Mouse (Mus musculus) adrenal gland, adult 18-20 months (tissue): ENCODE results near the gene Hopx. TPM values are rescaled to one million over a fixed set of nuclear protein-coding genes. Genes with fewer than 3 reads are reported as not detected.
"Not testable (repeated sequence)": the region's sequence is repeated elsewhere in the genome, so short reads cannot be mapped to it uniquely, and the experiment has no call there.

Experiments used
- DNase-seq, 2 experiments: peaks; one replicate each; pipeline ENCODE4 v3.0.0; 2021 to 2022; ENCODE audit warnings: low spot score in 2 of 2
- total RNA-seq, 2 experiments: library from RNA; stranded (reverse); gene quantifications; 1 replicate in 1 of 2; 2 replicates in 1 of 2; pipeline ENCODE4 v1.2.3; 2021

Gene Hopx
- total RNA-seq, 2 experiments from 2014 or later = 2.4 to 3.3 TPM

DNA sequence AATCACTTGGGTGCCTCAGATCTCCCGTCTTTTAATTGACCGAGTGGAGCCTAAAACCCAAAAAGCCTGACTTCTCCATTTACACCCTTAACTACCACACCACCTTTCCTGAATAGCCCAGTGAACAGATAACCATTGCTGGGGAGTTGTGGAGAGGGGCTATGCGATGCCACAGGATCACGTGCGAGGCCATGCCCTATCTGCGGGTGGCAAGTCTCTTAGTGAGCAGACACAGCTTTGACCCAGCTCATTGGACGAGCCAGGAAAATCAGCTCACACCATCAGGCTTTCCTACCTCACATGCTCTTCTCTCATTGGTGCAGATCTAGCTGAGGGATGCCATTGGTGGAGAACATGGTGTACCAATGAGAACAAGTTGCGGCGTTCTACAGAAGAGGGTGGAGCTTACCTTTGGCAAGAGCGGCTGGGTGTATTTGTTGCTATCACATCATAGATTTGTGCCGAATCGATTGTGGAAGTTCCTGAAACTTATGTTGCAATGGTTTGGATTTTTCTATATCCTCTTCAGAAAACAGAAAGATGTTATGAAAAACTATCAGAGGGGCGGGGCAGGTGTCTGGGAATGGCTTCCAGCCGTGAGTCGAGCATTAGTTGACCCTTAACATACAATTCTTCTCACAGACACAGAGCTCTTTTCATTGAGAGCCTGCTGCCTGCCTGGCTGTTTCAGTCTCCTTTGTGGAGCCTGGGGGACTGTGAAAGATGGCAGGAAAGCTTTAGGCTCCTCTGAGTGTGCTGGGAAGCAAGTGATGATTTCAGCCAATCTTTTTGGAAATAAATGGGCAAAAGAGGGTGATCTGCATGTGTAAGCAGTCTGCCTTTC, 12.2 kb downstream of the Hopx start:
- no peak for DNase-seq

DNA sequence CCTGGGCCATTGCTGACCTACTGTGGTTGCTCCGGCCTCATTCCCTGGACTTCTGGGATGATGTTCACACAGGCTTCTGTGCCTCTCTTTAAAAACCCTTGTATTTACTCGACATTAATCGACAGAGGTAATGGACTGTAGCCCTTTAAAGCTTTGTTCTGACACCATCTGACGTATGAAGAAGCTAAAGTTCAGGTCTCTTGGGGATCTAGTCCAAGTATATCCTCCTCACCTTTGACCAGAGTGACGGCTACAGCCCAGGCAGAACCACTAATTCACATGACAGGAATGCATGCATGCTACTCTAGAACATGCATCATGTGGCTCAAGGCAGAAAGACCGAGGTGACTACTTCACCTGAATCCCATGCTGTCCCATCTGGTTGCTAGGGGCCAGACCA, 14.2 kb downstream of the Hopx start:
- DNase-seq = no peak

DNA sequence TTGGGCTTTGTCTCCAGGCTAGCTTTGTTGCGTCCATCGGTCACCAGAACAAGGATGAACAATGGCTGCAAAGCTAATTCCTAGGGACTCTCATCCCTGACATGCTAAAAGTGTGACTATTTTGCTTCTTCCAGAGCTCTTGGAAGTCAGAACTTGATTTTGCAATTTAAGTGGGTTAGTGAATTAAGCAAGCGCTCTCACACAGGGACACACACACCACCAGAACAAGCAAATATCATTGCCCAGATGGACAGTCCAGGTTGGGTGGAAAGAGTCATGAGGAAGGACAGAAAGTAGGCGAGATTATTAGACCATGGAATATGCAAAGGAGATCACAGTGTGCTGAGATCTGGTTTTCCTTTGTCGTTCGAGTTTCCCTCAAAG, 14.9 kb downstream of the Hopx start:
- no peak for DNase-seq

DNA sequence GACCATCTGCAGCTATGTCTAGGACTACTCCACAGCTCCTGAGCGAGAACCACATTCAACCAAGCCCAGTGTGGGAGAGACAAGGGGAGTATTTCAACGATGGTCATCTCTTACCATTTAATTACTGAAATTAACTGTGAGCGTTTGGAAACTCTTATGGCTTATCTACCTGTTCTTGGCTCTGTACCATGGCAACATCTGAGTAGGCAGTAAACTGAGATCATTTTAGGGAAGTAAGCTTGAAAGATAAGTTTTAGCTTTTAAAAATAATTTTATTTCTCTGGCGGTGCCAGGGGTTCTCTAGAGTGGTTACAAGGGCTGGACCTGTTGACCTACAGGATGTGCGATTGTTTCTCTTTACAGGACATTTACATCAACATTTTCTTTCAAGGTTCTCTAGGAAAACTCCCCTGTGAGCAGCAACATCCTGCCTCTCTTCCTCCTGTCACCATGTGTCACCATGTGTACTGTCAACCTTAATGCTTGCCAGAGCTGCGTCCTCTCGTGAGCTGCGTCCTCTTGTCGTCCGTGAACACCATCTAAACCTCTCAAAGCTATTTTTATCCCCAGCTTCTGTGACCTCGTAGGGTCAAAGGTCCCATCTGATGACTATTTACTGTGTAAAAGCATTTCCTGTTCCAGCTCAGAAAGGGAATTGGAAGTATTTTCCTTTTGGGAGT, 15.5 kb downstream of the Hopx start:
- DNase-seq = no peak

DNA sequence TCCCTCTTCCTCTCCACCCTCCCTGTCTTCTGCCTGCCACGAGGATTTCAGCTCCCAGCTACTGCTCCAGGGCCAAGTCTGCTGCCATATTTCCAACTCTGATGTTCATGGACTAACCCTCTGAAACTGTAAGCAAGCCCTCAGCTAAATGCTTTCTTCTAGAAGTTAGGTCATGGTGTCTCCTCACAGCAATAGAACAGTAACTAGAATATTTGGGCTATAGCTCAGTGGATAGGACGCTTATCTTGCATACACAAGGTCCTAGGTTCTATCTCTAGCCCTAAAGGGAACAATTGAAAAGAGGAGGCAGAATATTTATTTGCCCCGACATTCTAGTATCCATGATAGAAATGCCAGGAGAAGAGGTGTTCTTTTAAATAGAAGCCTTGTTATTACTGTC, 16.0 kb downstream of the Hopx start:
- DNase-seq = no peak

DNA sequence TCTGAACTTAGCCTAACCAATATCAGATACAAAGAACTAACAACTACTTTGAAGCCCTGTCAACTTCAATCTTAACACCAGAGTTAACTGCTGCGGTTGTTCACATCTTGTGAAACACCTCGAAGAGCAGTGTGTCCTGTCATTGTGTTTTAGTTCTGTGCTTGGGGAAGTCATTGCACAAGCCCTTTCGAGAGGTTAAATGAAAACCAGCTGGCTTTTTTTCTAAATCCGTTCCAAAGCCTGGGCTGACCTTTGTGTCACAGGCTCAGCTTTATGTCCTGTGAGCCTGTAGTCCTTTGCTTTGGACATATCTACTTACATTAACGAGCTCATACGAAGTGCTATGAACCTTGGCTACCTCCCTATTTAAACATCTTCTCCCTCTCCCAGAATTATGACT, 17.2 kb downstream of the Hopx start:
- DNase-seq = no peak

DNA sequence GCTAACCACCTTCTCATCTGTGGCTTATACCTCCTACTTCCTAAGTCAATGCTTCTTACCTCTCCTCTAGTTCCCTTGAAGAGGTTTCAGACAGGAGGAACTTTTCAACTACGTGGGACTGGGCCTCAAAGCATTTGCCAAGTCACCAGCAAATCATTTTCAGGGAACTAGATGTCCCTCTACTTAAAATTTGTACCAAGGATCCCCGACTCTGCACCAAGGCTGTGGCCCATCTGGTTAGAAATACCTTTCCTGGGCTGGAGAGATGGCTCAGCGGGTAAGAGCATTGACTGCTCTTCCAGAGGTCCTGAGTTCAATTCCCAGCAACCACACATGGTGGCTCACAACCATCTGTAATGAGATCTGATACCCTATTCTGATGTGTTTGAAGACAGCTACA, 18.7 kb downstream of the Hopx start:
- not testable (repeated sequence) for DNase-seq

DNA sequence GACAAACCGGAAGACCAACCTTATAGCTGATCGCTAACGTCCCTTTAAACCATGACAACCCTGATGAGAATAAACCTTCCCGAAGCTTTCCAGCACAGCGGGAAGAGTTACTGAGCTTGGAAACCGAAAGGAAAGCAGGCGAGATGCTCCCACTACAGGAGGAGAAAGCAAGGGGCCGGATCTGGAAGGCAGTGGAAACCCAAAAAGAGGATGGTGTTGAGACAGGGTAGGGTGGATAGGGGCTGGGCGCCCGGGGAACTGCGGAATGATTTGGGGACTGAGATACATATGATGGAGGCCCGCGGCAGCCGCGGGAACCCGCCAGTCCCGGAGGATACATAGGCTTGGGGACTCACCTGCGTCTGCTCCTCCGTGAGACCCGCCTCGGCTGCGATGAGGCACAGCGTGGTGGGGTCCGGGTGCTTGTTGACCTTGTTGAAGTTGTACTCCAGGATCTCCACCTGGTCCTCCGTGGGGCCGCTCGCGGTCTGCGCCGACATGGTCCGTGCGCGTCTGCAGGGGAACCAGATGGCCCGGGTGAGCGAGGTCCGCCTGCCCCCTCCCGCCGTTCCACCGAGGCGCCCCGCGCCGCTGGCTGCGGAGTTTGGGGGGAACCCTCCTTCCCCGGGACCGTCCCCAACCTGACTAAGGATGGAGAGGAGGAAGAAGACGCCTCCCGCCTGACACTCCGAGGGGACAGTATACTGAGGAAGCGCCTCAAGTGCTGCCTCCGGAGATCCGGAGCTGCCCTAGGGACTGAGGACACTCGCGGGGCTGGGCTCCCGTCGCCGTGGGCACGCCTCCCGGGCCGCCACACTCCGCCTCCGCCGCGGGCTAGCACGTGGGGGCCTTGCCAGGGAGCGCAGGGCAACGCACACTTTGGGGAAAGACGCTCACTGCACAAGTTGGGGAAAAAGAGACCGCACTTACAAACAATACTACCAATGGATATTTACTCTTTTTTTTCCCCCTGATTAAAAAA, 20.1 kb downstream of the Hopx start:
- DNase-seq = peak; percentile 72

DNA sequence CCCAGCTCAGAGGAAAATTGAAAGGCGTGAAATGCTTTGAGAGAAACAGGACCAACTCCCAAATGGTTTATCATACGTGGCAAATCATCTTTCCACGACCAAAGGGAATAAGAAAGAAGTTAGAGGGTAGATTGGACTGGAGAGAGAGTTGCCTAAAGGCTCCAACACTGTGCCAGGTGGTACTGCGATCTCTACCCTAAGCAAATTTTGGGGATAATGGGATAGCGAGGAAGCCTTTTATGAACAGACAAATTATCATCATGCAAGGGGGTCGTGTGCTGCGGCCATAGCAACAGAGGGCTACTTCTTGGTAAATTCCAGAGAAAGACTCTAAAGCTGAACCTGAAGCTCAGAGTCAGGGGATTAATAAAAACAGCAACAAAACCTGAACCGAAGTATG, 21.0 kb downstream of the Hopx start:
- no peak for DNase-seq

DNA sequence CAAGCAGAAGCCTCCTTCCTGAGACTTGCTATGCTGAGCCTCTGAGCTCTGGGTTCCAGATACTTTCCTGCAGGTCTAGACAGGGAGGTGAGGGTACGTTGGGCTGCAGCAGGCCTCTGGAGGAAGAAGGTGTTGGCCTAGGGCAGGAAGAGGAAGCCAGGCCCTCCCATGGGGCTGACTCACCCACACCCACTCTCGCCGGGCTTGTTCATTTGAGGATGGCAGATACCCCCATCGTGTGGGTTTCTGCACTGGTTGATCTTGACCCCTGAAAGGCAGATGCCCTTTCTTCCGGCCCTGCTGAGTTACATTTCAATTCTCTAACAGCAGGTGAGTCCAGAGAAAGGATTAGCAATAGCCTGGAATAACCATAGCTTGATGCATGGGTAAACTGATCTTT, 22.4 kb downstream of the Hopx start:
- no peak for DNase-seq

DNA sequence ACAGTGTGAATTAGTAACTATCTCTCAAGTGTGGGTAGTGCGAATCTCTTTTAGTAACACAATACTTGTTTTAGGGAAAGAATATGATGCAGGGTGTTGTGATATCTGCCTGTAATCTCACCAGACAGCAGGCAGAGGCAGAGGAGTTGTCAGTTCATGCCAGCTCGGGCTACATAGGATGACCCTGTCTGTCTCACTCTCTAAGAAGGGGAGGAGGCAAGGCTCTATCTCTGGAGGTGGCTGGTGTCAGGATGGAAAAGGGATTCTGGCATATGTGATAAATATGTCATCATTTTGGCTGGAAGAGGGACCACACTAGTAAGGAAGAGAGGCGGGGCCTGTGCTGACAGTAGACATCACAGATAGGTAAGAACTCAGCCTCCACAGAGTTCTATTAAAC, 23.0 kb downstream of the Hopx start:
- DNase-seq = no peak

DNA sequence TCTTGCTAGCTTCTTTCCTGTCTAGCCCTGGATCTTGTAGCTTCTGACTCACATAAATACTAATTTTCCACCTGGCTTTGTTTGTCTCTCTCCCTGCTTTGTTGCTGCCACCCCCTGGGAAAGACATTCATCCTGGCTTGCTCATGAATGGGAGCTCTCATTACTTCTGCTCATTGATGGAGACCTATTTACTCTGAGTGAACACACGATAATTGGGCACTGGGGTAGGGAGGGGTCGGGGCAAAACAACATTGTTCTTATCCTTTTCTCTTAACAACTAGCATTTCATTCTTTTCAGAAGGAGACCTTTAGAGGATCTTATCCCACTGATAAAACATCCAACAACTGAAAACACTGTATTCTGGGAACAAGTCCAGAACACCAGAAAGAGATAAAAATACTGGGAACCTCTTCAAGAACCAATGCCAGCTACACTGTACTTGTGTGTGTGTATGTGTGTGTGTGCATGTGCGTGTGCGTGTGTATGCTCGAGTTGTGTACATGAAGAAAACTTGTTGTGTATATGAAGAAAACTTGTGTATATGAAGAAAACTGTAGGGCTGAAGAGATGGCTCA, 24.3 kb downstream of the Hopx start:
- no peak for DNase-seq

DNA sequence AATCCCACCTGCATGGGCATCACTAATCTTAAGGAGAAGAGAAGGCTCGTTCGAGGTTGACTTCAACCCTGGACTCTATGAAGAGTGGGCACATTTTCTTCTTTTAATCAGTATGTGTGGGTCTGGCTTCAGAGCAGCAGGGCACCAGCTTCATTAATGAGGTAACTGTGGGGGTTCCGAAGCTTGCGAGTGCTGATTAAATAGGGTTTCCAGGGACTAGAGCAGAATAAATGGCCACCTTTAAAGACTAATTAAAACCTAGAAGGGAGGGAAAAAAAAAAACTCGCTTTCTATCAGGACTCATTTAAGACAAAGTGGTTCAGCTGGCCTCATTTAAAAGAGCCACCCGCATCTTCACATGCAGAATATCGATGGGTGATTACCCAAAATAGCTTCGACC, 25.0 kb downstream of the Hopx start:
- no peak for DNase-seq

DNA sequence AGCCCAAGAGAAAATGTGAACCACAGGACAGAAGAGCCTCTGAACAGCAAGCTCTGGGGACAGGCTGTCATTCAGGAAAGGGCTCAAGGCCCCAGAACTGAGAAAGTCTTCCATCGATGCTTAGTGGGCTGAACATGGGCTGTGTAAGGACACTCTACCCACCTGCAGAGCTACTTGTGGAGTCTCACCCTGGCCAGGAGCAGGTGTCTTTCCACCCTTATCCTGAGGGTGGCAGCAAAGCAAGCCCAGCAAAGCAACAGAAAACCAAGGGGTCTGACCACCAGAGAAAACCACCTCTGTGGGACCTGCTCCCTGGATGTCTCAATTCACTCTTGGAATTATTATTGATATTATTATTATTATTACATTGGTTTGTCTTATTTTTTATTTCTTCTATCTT, 25.6 kb downstream of the Hopx start:
- peak; percentile 38 to 45 for DNase-seq

DNA sequence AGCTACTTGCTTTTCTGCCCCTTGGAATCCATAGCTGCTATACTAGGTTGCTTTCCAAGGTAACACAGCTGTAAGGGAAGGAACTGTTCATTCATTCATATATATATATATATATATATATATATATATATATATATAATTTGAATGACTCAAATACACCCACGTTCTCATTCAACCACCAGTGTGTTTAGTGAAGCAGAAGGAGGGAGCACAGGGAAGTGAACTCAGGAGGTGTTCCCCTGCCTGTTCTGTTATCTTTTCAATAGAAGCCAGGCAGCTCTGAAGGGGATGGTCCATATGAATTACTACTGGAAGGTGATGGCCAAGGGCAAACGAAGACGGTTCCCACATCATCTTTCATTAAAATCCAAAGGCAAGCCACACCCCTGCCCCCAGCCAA, 27.8 kb downstream of the Hopx start:
- DNase-seq = no peak

DNA sequence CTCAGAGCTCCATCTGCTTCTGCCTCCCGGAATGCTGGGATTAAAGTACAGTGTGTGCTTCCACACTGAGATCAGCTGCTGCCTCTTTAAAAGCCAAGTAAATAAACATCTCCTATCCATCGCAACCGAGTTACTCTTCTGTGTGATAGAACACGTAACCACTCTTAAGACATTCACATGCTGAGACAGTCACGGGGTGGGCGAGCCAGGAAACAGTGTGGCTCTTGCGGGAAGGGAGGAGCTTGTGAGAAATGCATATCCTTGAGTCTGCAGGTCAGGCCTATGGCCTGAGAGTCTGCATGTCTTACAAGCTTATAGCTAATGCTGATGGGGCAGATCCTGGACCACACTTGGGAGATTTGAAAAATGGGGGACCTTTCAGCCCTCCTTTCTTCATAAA, 28.4 kb downstream of the Hopx start:
- DNase-seq = no peak

DNA sequence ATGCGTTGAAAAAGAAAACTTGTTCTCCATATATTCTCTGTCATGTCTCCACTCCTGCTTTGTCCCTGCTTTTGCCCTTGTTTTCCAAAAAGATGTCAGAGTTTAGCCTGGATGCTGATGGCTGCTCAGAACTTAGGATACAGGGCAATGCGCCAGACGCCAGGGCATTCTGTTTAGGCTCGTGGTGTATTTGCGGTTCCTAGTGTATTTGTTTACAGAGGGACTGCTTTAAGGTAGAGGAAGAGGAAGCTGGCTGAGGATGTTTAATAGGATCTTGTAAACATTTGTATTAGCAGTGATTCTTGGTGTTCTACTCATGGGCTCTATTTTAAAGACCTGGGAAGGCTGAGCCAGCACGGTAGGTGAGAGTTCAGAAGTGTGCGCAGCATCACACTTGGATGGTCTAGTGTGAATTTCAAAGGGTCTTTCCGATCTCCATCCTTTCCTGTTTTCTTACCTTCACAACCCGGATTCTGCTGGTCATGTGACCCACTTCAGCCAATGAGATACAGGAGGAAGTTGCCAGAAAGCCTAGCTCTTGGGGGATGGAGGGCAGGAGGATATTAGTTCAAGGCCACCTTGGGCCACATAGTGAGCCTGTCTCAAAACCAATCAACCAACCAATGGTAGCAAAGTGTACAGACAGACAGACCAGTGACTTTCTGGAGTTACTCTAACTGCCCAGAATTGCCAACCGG, 29.0 kb downstream of the Hopx start:
- DNase-seq = no peak

DNA sequence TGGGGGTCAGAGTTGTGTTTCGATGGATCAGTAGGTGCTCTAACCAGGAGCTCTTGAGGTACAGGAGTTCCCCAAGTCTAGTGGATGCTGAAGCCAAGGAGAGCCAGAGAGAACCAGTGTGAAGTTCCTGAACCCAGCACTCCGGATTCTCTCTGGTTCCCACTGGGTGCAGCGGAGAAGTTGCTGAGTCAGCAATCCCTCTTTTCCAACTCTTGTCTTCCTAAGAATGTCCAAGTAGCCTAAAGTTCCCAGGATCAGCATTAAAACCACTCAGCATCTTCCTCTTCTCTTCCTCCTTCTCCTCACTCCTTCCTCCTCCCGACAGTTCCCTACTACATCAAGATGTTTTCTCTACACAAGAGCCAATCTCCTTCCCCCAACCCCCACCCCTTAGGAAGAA, 30.5 kb downstream of the Hopx start:
- no peak for DNase-seq

DNA sequence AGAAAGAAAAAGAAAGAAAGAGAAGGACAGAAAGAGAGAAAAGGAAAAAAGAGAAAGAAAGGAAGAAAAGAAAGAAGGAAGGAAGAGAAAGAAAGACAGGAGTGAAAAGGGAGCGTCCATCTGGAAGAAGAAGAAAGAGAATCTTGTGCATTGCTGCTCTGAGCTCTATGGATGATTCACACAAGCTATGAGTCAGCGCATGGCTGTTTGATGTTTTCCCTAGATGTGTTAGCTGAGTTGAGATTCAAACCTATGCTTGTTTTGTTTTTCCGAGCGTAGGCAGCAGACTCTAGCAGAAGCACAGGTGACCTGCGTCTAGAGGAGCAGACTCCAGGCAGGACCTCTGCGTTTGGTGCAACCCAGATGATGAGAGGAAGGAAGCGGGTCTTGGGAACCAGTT, 32.2 kb downstream of the Hopx start:
- DNase-seq = peak in 1 of 2 experiments; percentile 12

DNA sequence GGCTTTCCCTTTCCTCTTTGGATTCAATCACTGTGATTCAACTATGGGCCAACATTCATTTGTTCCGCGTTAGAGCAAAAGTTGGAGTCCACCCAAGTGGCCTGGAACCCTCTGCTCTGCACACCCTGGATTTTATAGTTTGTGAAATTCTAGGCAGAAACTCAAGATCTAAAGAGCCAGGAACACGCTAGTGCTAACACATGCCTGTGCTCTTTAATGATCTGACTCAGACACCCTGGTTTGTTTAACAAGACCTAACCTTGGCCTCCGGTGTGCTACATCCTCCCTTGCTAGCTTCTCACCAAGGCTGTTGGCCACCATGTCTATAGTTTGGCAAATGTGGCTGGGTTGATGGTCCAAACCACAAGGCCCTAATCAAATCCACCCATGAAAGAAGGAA, 34.2 kb downstream of the Hopx start:
- no peak for DNase-seq

DNA sequence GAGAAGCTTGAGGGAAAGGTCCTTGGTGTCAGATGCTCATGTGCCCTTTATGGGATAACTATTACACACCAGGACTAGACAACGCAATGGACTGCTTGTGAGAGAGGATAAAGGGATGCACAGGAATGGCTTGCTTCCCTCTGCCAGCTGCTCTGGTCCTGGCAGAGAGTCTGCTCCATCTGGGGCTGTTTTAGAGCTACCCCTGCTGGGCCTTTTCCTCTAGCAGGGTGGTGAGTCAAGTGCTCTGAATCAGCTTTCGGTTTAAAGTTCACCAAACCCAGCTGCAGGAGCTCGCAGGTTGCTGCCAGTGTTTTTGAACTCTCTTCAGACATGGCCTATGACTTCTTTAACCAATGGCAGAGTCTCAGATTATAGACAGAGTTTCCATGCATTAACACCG, 39.0 kb downstream of the Hopx start:
- no peak for DNase-seq
